In genomic region chr9:111441151-111441550, GRCm38 (mm10) we compare ENCODE assay signal across 30 mouse cellular contexts. TPM values are rescaled to one million over a fixed set of nuclear protein-coding genes. Genes with fewer than 3 reads are reported as not detected.
DNase-seq lines count a peak whose midpoint lies in the region; ATAC-seq and TF ChIP-seq lines count a peak whose summit lies in the region.
"Had no signal": no experiment of that assay in that cellular context is flagged by ENCODE, and none has a peak within 500 bp of the region (broad histone marks: within the 10 kb centered on the region; RNA-seq: fewer than 3 reads in every experiment).

No protein-coding gene starts in this region.

- ATAC-seq in kidney, embryonic 15.5 days (replicated peaks; ENCODE audit: low FRiP score): no peak
- no peak for ATAC-seq in neural tube, embryonic 13.5 days (ENCODE audit: low read depth)
- ATAC-seq: intestine, embryonic 16.5 days; lung, postnatal 0 days; midbrain, embryonic 13.5 days; Patski had no signal

- 84% methylated on average over 2 of the region's 2 CpGs for WGBS in kidney, embryonic 15.5 days
- whole genome bisulfite sequencing in neural tube, embryonic 13.5 days: 84% methylated on average over 2 of the region's 2 CpGs
- WGBS in thymus, adult 2 months: 94% methylated on average over 2 of the region's 2 CpGs

- no peak overlapping the region for H3K9ac ChIP-seq in kidney, embryonic 15.5 days
- H3K9ac ChIP-seq in neural tube, embryonic 13.5 days: no peak overlapping the region
- H3K9ac ChIP-seq: embryonic facial prominence, embryonic 15.5 days; forebrain, embryonic 12.5 days; heart, embryonic 15.5 days; hindbrain, embryonic 12.5 days; limb, embryonic 13.5 days; liver, embryonic 13.5 days; midbrain, embryonic 13.5 days had no signal

- no peak for TF ChIP-seq CTCF in thymus, adult 2 months (IDR thresholded peaks at IDR 0.05; ENCODE audit: borderline replicate concordance, control insufficient read depth, extremely low read depth, insufficient read depth, low read length, poor library complexity)

- H3K27ac ChIP-seq in kidney, embryonic 15.5 days: no peak overlapping the region
- H3K27ac ChIP-seq in neural tube, embryonic 13.5 days (replicated peaks): no peak overlapping the region
- no peak overlapping the region for H3K27ac ChIP-seq in thymus, adult 2 months (ENCODE audit: control insufficient read depth, insufficient read depth, low read length)
- H3K27ac ChIP-seq: embryonic facial prominence, embryonic 10.5 days; embryonic facial prominence, embryonic 15.5 days; forebrain, embryonic 12.5 days; heart, embryonic 10.5 days; heart, embryonic 15.5 days; hindbrain, embryonic 12.5 days; limb, embryonic 13.5 days; liver, embryonic 13.5 days; midbrain, embryonic 13.5 days; stomach, postnatal 0 days had no signal

- no peak overlapping the region for H3K4me2 ChIP-seq in kidney, embryonic 15.5 days
- H3K4me2 ChIP-seq in neural tube, embryonic 13.5 days: peak overlapping the region; percentile 69
- H3K4me2 ChIP-seq: embryonic facial prominence, embryonic 15.5 days; forebrain, embryonic 12.5 days; heart, embryonic 15.5 days; hindbrain, embryonic 12.5 days; limb, embryonic 13.5 days; liver, embryonic 13.5 days; midbrain, embryonic 13.5 days had no signal

- no peak overlapping the region for H3K4me3 ChIP-seq in kidney, embryonic 15.5 days (replicated peaks)
- no peak overlapping the region for H3K4me3 ChIP-seq in neural tube, embryonic 13.5 days
- H3K4me3 ChIP-seq in thymus, adult 2 months (ENCODE audit: control insufficient read depth, insufficient read depth, low read length): no peak overlapping the region
- H3K4me3 ChIP-seq: embryonic facial prominence, embryonic 10.5 days; forebrain, embryonic 12.5 days; heart, embryonic 10.5 days; heart, embryonic 15.5 days; hindbrain, embryonic 12.5 days; limb, embryonic 13.5 days; liver, embryonic 13.5 days; megakaryocyte, embryonic 14.5 days; midbrain, embryonic 13.5 days had no signal

- H3K36me3 ChIP-seq in kidney, embryonic 15.5 days: no peaks in the 10 kb centered on the region
- no peaks in the 10 kb centered on the region for H3K36me3 ChIP-seq in neural tube, embryonic 13.5 days
- no peaks in the 10 kb centered on the region for H3K36me3 ChIP-seq in thymus, adult 2 months (ENCODE audit: control insufficient read depth, insufficient read depth, low read length)
- H3K36me3 ChIP-seq: embryonic facial prominence, embryonic 10.5 days; embryonic facial prominence, embryonic 15.5 days; forebrain, embryonic 12.5 days; heart, embryonic 10.5 days; heart, embryonic 15.5 days; hindbrain, embryonic 12.5 days; limb, embryonic 13.5 days; liver, embryonic 13.5 days; midbrain, embryonic 13.5 days had no signal

- DNase-seq in kidney, adult 11 months: peak; percentile 82
- no peak for DNase-seq in neural tube, embryonic 10.5 days (ENCODE audit: extremely low spot score, low spot score)
- DNase-seq in kidney, postnatal 25 days: peak; percentile 68 to 84
- DNase-seq in thymus, adult 2 months: no peak
- DNase-seq in spleen, postnatal 36 days (ENCODE audit: low spot score in 2 of 2): no peak
- DNase-seq: adrenal gland, postnatal 10 days; cerebellum, adult 9-11 months; gastrocnemius, postnatal 14 days; liver, embryonic 13.5 days; lung, adult 18-20 months; lung, postnatal 4 days; right cerebral cortex, adult 18-20 months; spleen, adult 18-20 months; thymus, adult 18-20 months; thymus, postnatal 36 days had no signal

- H3K4me1 ChIP-seq in kidney, embryonic 15.5 days: peaks cover 8% of the 10 kb centered on the region
- peaks cover 8% of the 10 kb centered on the region for H3K4me1 ChIP-seq in neural tube, embryonic 13.5 days (replicated peaks)
- H3K4me1 ChIP-seq in thymus, adult 2 months (replicated peaks; ENCODE audit: control insufficient read depth, insufficient read depth, low read length): no peaks in the 10 kb centered on the region

- TF ChIP-seq POLR2A in thymus, adult 2 months (IDR thresholded peaks at IDR 0.05; ENCODE audit: control insufficient read depth, extremely low read depth, insufficient read depth, low read length, poor library complexity): no peak

- peaks cover 30% of the 10 kb centered on the region for H3K27me3 ChIP-seq in kidney, embryonic 15.5 days
- peaks cover 31% of the 10 kb centered on the region for H3K27me3 ChIP-seq in neural tube, embryonic 13.5 days
- no peaks in the 10 kb centered on the region; the same call in 1 of the 2 replicates for H3K27me3 ChIP-seq in thymus, adult 2 months (ENCODE audit: control insufficient read depth, insufficient read depth, low read length)
- H3K27me3 ChIP-seq: Patski had no signal

- no peaks in the 10 kb centered on the region for H3K9me3 ChIP-seq in kidney, embryonic 15.5 days (replicated peaks)
- H3K9me3 ChIP-seq in neural tube, embryonic 13.5 days: no peaks in the 10 kb centered on the region
- H3K9me3 ChIP-seq: embryonic facial prominence, embryonic 10.5 days; embryonic facial prominence, embryonic 15.5 days; forebrain, embryonic 12.5 days; heart, embryonic 10.5 days; heart, embryonic 15.5 days; hindbrain, embryonic 12.5 days; limb, embryonic 13.5 days; liver, embryonic 13.5 days; megakaryocyte, embryonic 14.5 days; midbrain, embryonic 13.5 days had no signal

RNA-seq across cellular contexts. Expression of gene Dclk3, which starts 2.3 kb away (rescaled TPM):
- 3.2 TPM in 2 replicates for polyA plus RNA-seq in kidney, embryonic 15.5 days (2015; fragmentation: Nextera tagmentation; extraction: Ambion mirVana)
- polyA plus RNA-seq in neural tube, embryonic 13.5 days (2015; fragmentation: Nextera tagmentation; extraction: Ambion mirVana): 10.8 and 13.8 TPM in 2 replicates
- polyA plus RNA-seq in thymus, adult 2 months (2012; rRNA removed): 0.05 and 0.09 TPM in 2 replicates
- polyA plus RNA-seq: liver, embryonic 13.5 days had no signal

Comparison
In these comparisons a context has a peak if more than half of its experiments do, and no peak if none do; other contexts are left out.
1. DNase-seq: peak in kidney, adult 11 months (single experiment) and kidney, postnatal 25 days (2 of 2); none in neural tube, embryonic 10.5 days (single experiment), thymus, adult 2 months (single experiment) and spleen, postnatal 36 days (0 of 2).